ENCODE assay signal across 9 mouse cellular contexts in genomic region chr11:3348576-3349342, GRCm38 (mm10). TPM values are rescaled to one million over a fixed set of nuclear protein-coding genes. Genes with fewer than 3 reads are reported as not detected.
DNase-seq lines count a peak whose midpoint lies in the region; ATAC-seq and TF ChIP-seq lines count a peak whose summit lies in the region.
"Had no signal": no experiment of that assay in that cellular context is flagged by ENCODE, and none has a peak within 500 bp of the region (broad histone marks: within the 10 kb centered on the region; RNA-seq: fewer than 3 reads in every experiment).

No protein-coding gene starts in this region.

- peak; percentile 40 to 49 for DNase-seq in heart, adult 18-20 months
- DNase-seq in heart, adult 8-10 months (ENCODE audit: low spot score), result no peak
- DNase-seq in kidney, postnatal 4 days, result peak; percentile 76 to 82
- no peak for DNase-seq in adrenal gland, adult 18-20 months (ENCODE audit: low spot score in 2 of 2)
- no peak for DNase-seq in left cerebral cortex, postnatal 4 days

- peaks cover 2% of the 10 kb centered on the region for H3K4me1 ChIP-seq in ES-Bruce4 (ENCODE audit: control insufficient read depth, insufficient read depth, low read length)
- peaks cover 14% of the 10 kb centered on the region for H3K4me1 ChIP-seq in embryonic facial prominence, embryonic 12.5 days
- H3K4me1 ChIP-seq in neural tube, embryonic 13.5 days (replicated peaks), result peaks cover 26% of the 10 kb centered on the region

- peak overlapping the region; percentile 43 for H3K4me3 ChIP-seq in ES-Bruce4 (ENCODE audit: low read depth, low read length)
- H3K4me3 ChIP-seq in embryonic facial prominence, embryonic 12.5 days, result no peak overlapping the region
- no peak overlapping the region for H3K4me3 ChIP-seq in neural tube, embryonic 13.5 days

- no peaks in the 10 kb centered on the region for H3K27me3 ChIP-seq in ES-Bruce4 (ENCODE audit: control insufficient read depth, insufficient read depth, low read length, poor library complexity, severe bottlenecking)
- no peaks in the 10 kb centered on the region for H3K27me3 ChIP-seq in embryonic facial prominence, embryonic 12.5 days
- H3K27me3 ChIP-seq in neural tube, embryonic 13.5 days, result no peaks in the 10 kb centered on the region

- intact Hi-C loops in left cerebral cortex, postnatal 4 days (cut with DNase I), result no loop called here

- no peaks in the 10 kb centered on the region for H3K9me3 ChIP-seq in ES-Bruce4 (replicated peaks; ENCODE audit: control insufficient read depth, insufficient read depth, low read length, poor library complexity, severe bottlenecking)
- H3K9me3 ChIP-seq in embryonic facial prominence, embryonic 12.5 days, result no peaks in the 10 kb centered on the region
- H3K9me3 ChIP-seq in neural tube, embryonic 13.5 days, result no peaks in the 10 kb centered on the region

- peak overlapping the region; percentile 98 for H3K27ac ChIP-seq in ES-Bruce4 (ENCODE audit: insufficient read depth, low read length)
- peak overlapping the region; percentile 31; the same call in 1 of the 2 replicates for H3K27ac ChIP-seq in embryonic facial prominence, embryonic 12.5 days
- H3K27ac ChIP-seq in neural tube, embryonic 13.5 days (replicated peaks), result no peak overlapping the region; the same call in 1 of the 2 replicates
- H3K27ac ChIP-seq: macrophage had no signal

- TF ChIP-seq POLR2A in ES-Bruce4 (IDR thresholded peaks at IDR 0.05; ENCODE audit: insufficient read depth, low read length), result no peak

- TF ChIP-seq EP300 in ES-Bruce4 (IDR thresholded peaks at IDR 0.05; ENCODE audit: insufficient read depth, low read depth, low read length), result peak; percentile 78; the same call in 1 of the 2 replicates

- ATAC-seq in embryonic facial prominence, embryonic 12.5 days (ENCODE audit: insufficient number of reproducible peaks, insufficient read depth, low FRiP score, low TSS enrichment), result no peak
- no peak for ATAC-seq in neural tube, embryonic 13.5 days (ENCODE audit: low read depth)

- TF ChIP-seq CTCF in ES-Bruce4 (IDR thresholded peaks at IDR 0.05; ENCODE audit: low read depth, low read length), result no peak

- 23% methylated on average over 6 of the region's 6 CpGs for WGBS in embryonic facial prominence, embryonic 12.5 days
- WGBS in neural tube, embryonic 13.5 days, result 38% methylated on average over 6 of the region's 6 CpGs

- H3K9ac ChIP-seq in ES-Bruce4 (ENCODE audit: low read depth, poor library complexity, severe bottlenecking), result peak overlapping the region; percentile 63
- H3K9ac ChIP-seq in embryonic facial prominence, embryonic 12.5 days, result peak overlapping the region; percentile 35; the same call in 1 of the 2 replicates
- peak overlapping the region; percentile 31; the same call in 1 of the 2 replicates for H3K9ac ChIP-seq in neural tube, embryonic 13.5 days

- no peak overlapping the region for H3K4me2 ChIP-seq in embryonic facial prominence, embryonic 12.5 days (replicated peaks)
- H3K4me2 ChIP-seq in neural tube, embryonic 13.5 days, result no peak overlapping the region

- peaks cover 34% of the 10 kb centered on the region for H3K36me3 ChIP-seq in ES-Bruce4 (ENCODE audit: control insufficient read depth, insufficient read depth, low read length, poor library complexity, severe bottlenecking)
- peaks cover 59% of the 10 kb centered on the region for H3K36me3 ChIP-seq in embryonic facial prominence, embryonic 12.5 days
- H3K36me3 ChIP-seq in neural tube, embryonic 13.5 days, result peaks cover 95% of the 10 kb centered on the region

RNA-seq across cellular contexts. Expression of gene Pik3ip1, which starts 18.6 kb away (rescaled TPM):
- 10 to 100 TPM; 45.2 to 51.2 TPM for total RNA-seq in heart, adult 18-20 months (2021)
- 10 to 100 TPM; 37.3 to 67.8 (median 56.9) TPM for total RNA-seq in heart, adult 8-10 months (2022)
- 17.0 TPM in 2 replicates for polyA plus RNA-seq in ES-Bruce4 (2011; ENCODE audit: insufficient read depth, insufficient read length, low read depth, missing spikeins)
- 12.4 and 15.1 TPM in 2 replicates for polyA plus RNA-seq in embryonic facial prominence, embryonic 12.5 days (2016; fragmentation: Nextera tagmentation; extraction: Ambion mirVana)
- 26.5 and 29.7 TPM in 2 replicates for polyA plus RNA-seq in neural tube, embryonic 13.5 days (2015; fragmentation: Nextera tagmentation; extraction: Ambion mirVana)
- 10 to 100 TPM in 1 of 2 experiments, 1 to 10 TPM in 1; 9.1 to 12.0 TPM for total RNA-seq in adrenal gland, adult 18-20 months (2021)
- total RNA-seq in left cerebral cortex, postnatal 4 days (2021), result 10 to 100 TPM; 22.9 to 23.4 TPM

Comparison
In these comparisons a context has a peak if more than half of its experiments do, and no peak if none do; other contexts are left out.
1. DNase-seq: peak in heart, adult 18-20 months (2 of 2) and kidney, postnatal 4 days (2 of 2); none in heart, adult 8-10 months (single experiment), adrenal gland, adult 18-20 months (0 of 2) and left cerebral cortex, postnatal 4 days (single experiment).
2. Peak in every context shown above with its lines, with median percentiles within 50 percentile points of each other: H3K9ac ChIP-seq.